Mouse (Mus musculus) retina, postnatal 1 day (tissue): ENCODE measurements around the gene Pakap.
A peak's percentile ranks its signal among the peaks of the same experiment; 100 is the strongest.
"Not testable (repeated sequence)": the region's sequence is repeated elsewhere in the genome, so short reads cannot be mapped to it uniquely, and the experiment has no call there.

Source experiments
- DNase-seq: peaks from one replicate; pipeline ENCODE4 v3.0.0-alpha.2; 2012

Pakap gene

DNA sequence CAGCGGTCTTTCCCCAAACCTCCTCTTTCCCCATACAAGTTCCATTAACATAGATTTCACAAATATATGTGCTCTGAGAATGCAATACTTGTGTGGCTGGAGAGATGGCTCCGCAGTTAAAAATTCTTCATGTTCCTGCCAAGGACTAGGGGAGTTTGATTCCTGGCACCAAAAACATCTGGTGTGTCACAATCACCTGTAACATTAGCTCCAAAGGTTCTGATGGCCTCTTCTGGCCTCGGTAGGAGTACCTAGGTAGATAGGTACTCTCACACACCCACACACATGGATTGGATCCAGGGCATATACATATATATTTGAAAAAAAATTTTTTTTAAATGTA is 318.9 kb downstream of the Pakap start:
- no peak for DNase-seq

DNA sequence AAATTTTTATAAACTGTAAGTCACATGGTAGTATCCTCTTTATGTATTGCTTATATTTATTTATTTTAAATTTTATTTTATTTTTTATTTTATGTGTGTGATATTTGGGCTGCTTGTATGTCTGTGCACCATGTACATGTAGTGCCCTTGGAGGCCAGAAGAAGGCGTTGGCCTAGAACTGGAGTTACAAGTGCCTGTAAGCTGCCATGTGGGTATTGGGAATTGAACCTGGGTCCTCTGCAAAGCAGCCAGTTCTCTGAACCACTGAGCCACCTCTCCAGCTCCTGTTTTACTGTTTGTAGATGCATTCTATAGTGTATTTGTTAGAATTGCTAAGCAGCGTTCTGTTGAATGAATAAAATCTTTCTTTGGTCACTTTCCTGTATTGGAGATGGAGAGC is 320.3 kb downstream of the Pakap start:
- no peak for DNase-seq

DNA sequence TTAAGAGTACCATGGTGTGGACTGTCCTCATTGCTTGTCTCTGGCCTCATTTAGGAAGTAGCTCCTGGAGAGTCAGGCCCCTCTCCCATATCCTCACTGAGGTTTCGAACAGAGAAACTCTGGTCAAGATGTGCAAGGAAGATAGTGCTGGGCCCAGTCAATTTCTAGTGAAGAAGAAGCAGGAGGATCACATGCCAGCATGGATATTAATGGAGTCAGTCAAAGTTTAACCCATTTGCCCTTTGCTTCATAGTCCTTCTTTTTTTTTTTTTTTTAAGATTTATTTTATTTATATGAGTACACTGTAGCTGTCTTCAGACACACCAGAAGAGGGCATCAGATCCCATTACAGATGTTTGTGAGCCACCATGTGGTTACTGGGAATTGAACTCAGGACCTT is 321.0 kb downstream of the Pakap start:
- not testable (repeated sequence) for DNase-seq

DNA sequence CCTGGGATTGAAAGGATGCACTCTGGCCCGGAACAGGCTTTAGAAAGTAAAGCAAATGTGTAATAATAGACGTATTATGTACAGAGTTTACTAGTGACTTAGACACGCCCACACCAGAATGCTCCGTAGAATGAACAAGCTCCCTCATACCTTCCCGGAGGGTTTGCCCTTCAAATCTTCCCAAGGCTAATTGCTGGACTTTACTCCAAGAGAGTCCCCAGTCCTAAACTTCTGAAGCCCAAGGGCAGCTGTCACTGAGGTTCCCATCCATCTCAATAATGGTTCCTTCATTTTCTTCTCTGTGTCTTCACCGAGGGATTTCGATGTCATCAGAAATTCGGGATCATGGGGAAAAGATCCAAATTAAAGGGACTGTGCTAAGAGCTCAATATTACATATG is 321.8 kb downstream of the Pakap start:
- DNase-seq = no peak

DNA sequence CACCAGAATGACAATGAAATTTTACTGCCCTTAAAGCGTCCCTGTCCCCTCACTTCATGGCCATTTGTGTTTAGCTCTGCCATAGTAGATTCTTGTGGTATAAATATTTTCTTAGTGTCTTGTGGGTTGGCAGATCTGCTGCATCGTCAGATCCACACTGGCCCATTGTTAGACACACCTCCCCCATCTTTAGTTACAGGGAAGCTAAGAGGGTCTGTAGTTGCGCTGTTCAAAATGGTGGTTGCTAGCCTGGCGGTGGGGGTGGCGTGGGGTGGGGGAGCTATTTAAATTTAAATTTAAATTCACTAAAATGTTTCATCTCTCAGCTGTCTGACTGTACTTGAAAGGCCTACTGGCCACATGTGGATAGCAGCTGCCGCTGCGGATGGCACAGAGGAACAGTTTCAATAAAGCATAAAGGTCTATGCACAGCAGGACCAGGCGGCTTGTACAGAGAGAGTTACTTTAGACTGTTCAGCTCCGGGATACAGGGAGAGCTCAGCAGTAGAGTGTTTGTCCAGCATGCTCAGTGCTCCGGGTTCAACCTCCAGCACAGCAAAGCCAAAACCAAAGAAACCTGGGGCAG is 324.1 kb downstream of the Pakap start:
- DNase-seq = no peak

DNA sequence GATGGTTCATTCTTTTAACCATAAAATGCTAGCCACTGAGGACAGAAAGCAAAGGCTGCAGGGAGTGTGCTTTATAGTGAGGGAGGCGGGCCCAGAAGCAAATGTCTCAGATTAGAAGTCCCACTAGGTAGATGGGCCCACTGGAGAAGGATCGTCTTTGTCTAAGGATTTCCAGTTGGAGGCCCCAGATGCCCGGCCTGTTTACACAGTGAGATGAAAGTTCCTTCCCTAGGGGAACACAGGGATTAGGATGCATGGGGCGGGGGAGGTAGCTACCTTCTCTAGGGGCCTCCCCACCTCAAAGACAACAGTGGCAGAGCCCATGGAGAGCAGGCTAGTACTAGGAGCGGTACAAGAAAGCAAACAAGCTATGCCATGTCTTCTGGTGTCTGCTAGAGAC is 327.2 kb downstream of the Pakap start:
- DNase-seq = no peak

DNA sequence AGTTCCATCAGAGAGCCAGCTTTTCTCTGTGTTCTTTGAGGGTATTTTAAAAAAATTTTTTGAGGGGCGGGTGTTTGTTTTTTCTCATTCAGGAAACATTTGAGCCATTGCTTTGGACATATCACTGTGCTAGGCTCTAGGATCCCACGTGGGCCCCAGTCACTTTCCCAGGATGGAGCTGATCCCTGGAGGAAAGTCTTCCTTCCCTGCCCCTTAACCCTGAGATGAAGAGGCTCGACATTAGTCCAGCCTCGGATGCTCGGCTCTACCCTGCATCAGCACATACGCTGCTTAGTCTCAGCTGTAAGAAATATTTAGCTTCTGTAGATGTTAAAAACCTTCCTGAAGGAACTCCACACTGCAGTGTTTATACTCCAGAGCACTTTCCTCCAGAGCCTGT is 327.9 kb downstream of the Pakap start:
- no peak for DNase-seq

DNA sequence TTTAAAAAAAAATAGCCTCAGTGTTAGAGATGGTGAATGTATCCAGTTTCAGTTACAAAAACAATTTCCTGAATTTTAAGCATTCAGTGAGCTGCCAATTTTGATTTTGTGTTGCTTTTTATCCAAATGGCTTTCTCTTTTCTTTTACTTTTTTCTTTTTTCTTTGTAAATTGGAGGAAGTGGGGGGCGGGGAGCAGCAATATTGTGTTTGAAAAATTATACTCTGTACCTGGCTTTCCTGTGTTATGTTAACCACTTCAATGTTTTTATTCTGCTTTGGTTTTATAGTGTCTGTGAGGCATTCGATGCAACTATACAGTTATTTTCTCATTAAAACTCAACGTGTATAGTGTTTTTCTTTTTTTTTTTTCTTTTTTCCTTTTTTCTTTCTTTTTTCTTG is 328.7 kb downstream of the Pakap start:
- DNase-seq = no peak

DNA sequence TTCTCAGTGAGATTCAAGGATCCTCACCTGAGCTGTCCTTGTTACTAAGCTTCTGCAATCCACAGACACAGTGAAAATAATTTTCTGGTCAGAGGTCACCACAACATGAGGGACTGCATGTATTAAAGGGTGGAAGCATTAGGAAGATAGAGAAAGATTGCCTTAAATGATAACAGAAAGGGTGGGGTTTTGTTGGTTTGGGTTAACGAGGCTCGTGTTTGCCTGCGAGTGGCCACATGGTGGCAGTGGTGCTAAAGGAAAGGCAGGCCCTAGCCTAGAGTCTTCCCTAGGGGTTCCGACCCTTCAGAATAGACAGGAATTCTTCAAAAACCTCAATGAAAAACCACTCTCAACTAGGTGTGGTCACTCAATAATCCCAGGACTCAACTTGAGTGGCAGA is 333.2 kb downstream of the Pakap start:
- peak; percentile 58 for DNase-seq

DNA sequence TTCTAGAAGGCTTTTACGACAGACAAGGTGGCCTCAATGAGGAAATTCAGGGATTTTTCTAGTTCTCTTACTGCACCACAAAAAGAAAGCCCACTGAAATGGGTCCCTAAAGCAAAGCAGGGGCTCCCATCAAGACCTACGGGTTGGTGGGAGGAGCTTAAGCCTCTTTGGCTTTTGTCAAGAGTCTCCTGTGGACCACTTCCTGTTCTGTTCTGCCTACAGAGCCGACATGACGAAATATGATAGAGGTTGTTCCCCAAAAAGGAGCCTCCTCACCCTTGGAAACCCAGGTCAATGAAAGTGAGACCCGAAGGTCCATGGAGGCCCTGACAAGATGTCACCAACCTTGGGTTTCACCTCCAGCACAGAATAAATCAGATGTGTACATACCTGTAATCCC is 334.6 kb downstream of the Pakap start:
- DNase-seq = no peak

DNA sequence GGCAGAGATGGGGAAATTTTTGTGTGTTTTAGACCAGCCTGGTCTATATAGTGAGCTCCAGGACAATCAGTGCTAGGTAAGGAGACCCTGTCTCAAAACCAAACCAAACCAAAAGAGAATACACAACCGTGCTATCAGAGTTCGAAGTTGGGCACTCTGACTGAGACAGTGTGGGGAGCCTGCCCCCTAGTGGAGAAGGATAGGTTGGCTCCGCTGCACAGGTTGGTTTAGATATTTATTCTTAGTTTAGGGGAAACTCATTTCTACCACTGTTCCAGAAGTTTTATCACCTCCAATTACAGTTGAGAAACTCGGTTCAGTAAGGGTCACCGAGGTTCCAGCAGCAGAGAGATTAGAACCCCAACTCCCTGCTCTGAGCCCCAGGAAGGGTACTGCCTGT is 336.2 kb downstream of the Pakap start:
- peak; percentile 59 for DNase-seq

DNA sequence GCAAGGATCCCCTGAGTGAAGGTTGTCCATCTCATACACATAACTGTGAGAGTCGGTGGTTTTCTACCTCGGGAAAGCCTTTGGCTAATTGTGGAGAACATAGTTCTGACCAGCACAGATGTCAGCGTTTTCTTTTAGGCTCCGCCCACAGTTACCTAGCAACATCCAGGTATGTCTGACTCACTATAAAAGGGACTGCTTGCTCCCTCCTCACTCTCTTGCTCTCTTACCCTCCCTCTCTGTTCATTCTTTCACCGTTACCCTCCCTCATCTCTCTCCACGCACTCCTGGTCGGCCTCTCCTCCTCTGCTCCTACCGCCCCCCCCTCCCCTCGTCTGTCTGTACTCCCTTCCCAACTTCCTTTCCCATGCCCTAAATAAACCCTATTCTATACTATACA is 336.7 kb downstream of the Pakap start:
- DNase-seq = no peak

DNA sequence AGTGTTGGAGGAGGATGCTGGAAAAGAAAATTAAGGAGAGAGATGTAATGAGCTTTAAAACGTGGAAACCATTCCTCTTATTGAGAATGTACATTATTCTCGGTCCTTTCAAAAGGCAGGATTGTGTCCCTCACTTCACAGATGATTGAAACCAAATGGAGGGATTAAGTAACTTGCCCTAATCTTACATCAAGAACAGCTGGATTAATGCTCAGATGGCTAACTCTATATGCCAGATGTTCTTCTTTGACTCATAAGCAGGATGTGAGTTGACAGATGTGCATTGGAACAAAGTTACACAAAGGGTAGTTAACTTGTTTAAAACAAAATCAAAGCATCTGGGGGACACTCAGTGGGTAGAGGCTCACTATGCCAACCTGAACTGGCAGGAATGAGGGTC is 338.7 kb downstream of the Pakap start:
- DNase-seq = no peak

DNA sequence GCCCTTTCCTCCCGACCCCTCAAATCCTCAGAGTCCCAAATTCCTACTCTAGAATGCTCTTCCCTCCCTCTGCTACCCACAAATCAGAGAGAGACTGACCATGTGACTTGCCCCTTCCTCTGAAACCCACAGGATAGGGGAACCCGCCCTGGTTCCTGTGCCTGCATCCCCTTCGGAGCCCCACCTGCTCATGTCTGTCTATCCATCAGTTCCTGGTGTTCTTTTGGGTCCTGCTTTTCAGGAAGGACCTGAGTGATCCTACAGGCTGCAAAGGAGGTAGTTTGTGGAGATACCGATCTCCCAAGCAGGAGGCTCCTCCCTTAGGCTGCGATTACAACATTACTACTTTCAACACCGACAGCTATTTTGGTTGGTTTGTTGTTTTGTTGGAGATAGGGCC is 340.9 kb downstream of the Pakap start:
- no peak for DNase-seq

DNA sequence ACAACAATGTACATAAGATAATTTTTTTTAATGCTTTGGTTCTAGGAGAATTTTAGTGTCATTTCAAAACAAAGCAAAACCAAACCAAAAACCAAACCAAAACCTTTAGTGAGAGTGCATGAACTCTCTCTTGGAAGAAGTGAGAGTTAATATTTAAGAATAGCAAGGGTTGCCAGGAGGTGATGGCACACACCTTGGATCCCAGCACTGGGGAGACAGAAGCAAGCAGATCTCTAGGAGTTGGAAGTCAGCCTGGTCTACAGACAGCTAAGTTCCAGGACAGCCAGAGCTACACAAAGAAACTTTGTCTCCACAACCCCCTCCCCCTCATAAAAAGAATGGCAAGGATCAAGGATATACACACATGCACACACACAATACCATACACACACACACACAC is 345.0 kb downstream of the Pakap start:
- no peak for DNase-seq

DNA sequence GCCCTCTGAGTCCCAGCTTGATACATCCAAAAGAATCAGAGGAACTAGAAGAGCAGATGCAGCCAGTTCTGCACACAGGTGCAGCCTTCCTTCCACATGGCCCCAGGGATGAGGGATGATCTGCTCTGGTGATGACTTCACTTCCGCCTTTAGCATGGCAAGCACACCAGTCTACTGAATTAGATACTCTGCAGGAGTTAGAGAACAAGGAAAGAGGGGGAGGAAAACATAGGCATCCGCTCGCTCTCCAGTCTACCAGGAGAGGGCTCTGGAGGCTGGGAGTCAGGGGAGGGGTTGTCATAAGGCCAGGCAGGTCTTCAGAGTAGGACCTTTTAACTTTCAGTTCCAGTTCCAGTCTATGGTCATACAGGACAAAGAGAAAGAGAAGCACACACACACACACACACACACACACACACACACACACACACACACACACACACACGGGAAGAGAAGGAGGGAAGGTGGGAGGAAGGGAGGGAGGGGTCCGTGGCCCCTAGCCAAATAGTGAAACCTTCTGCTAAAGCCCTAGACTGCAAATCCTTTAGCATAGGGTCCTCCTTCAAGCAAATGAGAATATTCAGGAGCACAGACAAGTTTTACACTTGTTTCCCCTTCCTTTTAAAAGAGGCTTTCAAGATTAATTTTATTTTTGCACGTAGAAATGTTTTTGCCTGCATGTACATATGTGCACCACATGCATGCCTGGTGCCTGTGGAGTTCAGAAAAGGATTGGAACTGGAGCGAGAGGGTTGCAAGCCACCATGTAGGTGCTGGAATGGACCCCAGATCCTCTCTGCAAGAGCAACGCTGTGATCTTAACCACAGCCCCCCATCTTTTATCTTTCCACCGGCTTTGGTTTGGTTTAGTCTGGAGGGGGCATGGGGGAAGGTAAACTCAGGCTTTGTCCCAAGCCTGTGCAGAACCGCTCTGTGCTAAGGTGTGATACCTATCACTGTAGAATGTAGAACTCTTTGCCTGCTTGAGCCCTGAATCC is 346.5 kb downstream of the Pakap start:
- DNase-seq = no peak

DNA sequence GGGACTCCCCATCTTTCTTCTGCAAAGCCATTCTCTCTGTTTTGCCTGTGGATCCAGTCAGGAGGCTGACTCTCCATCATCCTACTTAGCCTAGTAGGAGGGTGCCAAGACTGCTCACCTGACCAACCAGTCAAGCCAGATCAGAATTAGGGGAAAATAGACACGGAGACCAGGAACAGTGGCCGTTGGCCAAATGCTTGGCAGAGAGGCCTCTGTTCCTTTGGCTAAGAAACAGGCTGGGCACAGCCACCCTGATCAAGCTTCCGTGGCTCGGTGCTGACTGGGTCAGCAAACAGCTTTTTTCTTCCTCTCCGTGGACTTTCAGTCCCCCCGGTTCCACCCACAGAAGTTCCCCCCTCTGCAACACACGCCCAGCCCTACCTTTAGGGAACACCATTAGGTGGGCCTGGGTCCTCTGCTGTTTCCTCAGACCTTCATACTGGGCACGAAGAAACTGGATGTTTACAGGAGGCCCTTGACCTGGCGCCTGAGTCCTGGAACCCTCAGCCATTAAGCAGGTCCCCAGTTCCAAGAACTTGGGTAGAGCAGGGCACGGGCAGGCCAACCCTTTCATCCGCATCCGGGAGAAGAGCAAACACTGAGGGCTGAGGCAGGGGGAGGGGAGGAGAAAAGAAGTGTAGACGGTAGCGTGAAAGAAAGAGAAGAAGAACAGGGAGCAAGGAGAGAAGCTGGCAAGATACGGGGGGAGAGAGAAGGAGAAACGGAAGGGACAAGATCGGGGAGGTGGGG is 347.4 kb downstream of the Pakap start:
- no peak for DNase-seq

DNA sequence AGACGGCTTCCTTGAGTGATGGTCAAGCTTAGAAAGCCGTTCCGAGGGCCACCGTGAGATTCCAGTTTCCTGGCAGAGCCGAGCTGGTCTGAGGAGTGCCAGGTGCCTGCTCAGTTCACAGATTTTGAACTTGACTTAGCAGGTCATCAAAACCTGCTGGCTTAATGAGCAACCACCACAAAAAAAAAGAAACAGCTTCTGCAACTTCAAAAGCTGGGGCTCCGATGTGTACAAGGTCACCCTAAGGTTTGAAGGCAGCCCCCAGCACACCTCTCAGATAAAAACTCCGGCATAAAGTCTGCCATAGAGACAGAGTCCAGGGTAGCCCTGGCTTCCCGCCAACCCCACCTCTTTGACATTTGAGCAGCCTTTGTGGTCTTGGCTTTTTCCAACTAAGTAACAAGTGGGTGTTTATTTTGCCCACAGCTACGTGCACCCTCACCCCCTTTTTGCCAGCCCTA is 348.3 kb downstream of the Pakap start, which contains the start of gene D630039A03Rik:
TSS of gene D630039A03Rik (minus strand) at position 97 of the 461 bp plus-strand sequence.
- no peak for DNase-seq

DNA sequence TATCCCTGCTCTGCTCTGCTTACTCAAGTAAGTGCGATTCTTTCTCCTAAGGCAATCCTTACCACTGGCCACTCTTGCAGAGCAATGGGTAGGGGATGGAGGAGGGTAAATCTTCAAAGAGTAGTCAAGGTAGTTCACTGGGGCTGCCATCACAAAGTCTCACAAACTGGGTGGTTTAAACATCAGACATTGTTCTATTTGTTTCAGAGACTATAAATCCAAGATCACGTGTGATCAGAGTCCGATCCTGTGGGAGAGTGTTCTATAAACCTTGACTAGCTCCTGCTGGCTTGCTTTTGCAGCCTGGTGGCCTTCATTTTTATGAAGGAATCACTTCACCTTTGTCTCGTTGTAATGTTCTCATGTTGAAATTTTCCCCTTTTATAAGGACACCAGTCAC is 348.7 kb downstream of the Pakap start:
- no peak for DNase-seq

DNA sequence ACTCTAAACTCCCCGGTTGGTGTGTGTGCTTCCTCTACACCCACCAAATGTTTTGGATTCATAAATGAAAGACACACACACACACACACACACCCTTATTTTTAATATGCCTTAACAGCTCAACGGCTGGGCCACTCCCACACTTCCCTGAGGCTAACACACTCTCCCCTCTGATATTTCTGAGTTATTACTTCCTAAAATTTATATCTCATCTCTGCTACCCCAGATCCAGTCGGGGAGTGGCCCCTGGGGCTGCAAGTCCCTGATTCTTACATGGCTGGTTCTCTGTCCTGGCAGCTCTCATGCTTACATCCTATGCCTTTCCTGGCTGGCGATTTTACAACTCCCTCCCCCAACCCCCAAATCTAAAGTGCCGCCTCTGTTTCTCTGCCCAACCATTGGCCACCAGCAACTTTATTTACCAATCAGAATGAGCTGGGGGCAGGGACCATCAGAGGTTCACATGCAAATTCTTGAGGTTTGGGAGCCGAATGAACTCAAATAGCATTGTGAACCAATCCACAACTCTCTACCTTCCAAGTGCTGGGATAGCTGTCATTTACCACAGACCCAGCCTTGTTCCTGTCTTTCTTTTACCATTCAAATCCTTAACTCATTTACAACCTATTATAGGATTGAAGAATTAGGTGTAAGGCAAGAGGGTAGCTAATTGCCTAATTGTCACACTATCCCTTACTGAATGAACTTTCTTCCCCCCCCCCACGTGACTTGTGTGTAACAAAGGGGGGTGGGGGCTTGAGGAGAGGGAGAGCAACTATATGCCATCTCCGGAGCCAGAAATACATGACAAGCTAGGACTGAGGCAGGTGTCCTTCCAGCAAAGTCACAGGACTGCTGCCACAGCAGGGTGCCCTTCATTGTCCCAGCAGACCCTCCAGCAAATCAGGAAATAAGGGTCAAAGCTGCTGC is 351.8 kb downstream of the Pakap start:
- DNase-seq = no peak

DNA sequence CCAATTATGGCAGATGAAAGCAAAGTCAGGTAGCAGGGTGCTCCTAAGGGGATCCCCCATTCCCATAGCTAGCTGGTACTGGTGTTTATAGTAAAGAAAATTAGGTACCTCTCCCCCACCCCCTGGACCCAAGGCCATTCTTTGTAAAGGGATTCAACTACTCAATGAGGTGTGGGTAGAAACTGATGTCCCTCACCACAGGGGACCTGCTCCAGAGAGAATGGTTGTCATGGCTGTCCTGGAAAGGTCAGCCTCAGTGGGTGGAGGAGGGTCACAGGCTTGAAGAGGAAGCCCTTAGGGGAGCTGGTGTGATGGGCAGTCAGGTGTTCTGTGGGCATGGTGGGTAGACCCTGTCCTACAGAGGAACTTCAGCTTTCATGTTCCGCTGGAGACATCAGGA is 352.5 kb downstream of the Pakap start:
- no peak for DNase-seq

DNA sequence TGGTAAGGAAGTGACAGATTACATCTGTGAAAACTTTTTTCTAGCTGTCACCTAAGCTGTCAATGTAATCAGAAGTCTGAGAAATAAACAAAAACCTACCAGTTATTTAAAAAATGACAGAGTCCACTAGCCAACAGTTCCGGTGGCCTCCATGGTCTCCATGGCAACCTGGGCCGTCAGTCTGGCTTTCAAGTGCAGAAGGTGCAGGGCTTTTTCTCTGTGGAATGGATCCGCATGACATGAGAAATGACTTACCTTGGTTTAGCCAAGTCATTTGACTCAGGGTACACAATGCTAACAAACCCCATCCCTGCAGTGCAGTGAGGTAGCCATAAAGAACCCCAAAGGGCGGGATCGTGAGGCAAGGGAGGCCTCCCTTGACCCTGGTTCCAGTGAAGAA is 354.2 kb downstream of the Pakap start:
- no peak for DNase-seq
